Mouse (Mus musculus): ENCODE measurements around the gene Gm4881. TPM values are rescaled to one million over a fixed set of nuclear protein-coding genes. Genes with fewer than 3 reads are reported as not detected.

Gene Gm4881
- total and polyA plus RNA-seq, 3 experiments = 0.13 TPM; not detected in 2

- no peak for DNase-seq (ENCODE audit: low read depth, low spot score)
- no peak for TF ChIP-seq ETS1 (IDR thresholded peaks at IDR 0.05; ENCODE audit: low read depth, low read length)
- TF ChIP-seq TAL1 (IDR thresholded peaks at IDR 0.05; ENCODE audit: low read length) = no peak
- TF ChIP-seq UBTF (IDR thresholded peaks at IDR 0.05; ENCODE audit: borderline replicate concordance, insufficient read depth, low read depth, low read length) = no peak
- no peak for TF ChIP-seq POLR2AphosphoS2 (IDR thresholded peaks at IDR 0.05; ENCODE audit: low read length)
- TF ChIP-seq ZNF384 (IDR thresholded peaks at IDR 0.05; ENCODE audit: low read depth, low read length) = no peak
- no peak for TF ChIP-seq NRF1 (IDR thresholded peaks at IDR 0.05; ENCODE audit: insufficient read depth, low read depth, low read length, poor library complexity, severe bottlenecking)
- TF ChIP-seq E2F4 (IDR thresholded peaks at IDR 0.05; ENCODE audit: borderline replicate concordance, low read depth, low read length) = no peak
- TF ChIP-seq MEF2A (IDR thresholded peaks at IDR 0.05; ENCODE audit: extremely low read depth, insufficient replicate concordance, low read depth, low read length, poor library complexity, severe bottlenecking) = no peak
- no peak for TF ChIP-seq EP300 (IDR thresholded peaks at IDR 0.05; ENCODE audit: low read depth in 1 of 2, low read length in 2 of 2)
- no peak for TF ChIP-seq MAFK (IDR thresholded peaks at IDR 0.05; ENCODE audit: borderline replicate concordance, low read depth, low read length)
- no peak for TF ChIP-seq CTCF (IDR thresholded peaks at IDR 0.05 in 2 of 3, conservative IDR thresholded peaks at IDR 0.05 in 1 of 3; ENCODE audit: control insufficient read depth in 1 of 3, insufficient read depth in 1 of 3, low read depth in 2 of 3, low read length in 3 of 3, poor library complexity in 1 of 3, severe bottlenecking in 1 of 3)
- TF ChIP-seq GABPA (IDR thresholded peaks at IDR 0.05; ENCODE audit: low read depth, low read length) = no peak
- no peak for TF ChIP-seq MYC (IDR thresholded peaks at IDR 0.05; ENCODE audit: low read depth, low read length)
- TF ChIP-seq GATA1 (IDR thresholded peaks at IDR 0.05; ENCODE audit: low read depth, low read length) = no peak
- TF ChIP-seq BHLHE40 (IDR thresholded peaks at IDR 0.05; ENCODE audit: borderline replicate concordance, low read depth, low read length) = no peak
- TF ChIP-seq KAT2A (conservative IDR thresholded peaks at IDR 0.05; ENCODE audit: low read depth, low read length) = no peak
- no peak overlapping the region for H3K9ac ChIP-seq (ENCODE audit: control insufficient read depth, low read depth, low read length, poor library complexity, severe bottlenecking)
- no peaks in the 10 kb centered on the region for H3K4me1 ChIP-seq (ENCODE audit: control insufficient read depth in 1 of 2, insufficient read depth in 2 of 2, low read length in 2 of 2)
- no peak overlapping the region for H3K4me3 ChIP-seq (ENCODE audit: control insufficient read depth in 1 of 2, insufficient read depth in 1 of 2, low read depth in 2 of 2, low read length in 2 of 2)
- H3K27ac ChIP-seq (ENCODE audit: control insufficient read depth, low read depth, low read length) = no peak overlapping the region
- no peaks in the 10 kb centered on the region for H3K79me2 ChIP-seq (ENCODE audit: control insufficient read depth, insufficient read depth, low read length, poor library complexity)
- peaks cover 0 to 4% of the 10 kb centered on the region in 2 experiments; a peak in 2 of 4 replicates for H3K36me3 ChIP-seq (ENCODE audit: control insufficient read depth in 1 of 2, insufficient read depth in 2 of 2, low read length in 2 of 2)
- no peaks in the 10 kb centered on the region for H3K9me3 ChIP-seq (replicated peaks; ENCODE audit: insufficient read depth, low read length)
- H3K27me3 ChIP-seq (ENCODE audit: control insufficient read depth in 1 of 2, insufficient read depth in 2 of 2, low read length in 2 of 2) = no peaks in the 10 kb centered on the region
Observed at GRCm38 (mm10) chr7:24912480-24912879, 31.8 kb downstream of the Gm4881 start.

DNA sequence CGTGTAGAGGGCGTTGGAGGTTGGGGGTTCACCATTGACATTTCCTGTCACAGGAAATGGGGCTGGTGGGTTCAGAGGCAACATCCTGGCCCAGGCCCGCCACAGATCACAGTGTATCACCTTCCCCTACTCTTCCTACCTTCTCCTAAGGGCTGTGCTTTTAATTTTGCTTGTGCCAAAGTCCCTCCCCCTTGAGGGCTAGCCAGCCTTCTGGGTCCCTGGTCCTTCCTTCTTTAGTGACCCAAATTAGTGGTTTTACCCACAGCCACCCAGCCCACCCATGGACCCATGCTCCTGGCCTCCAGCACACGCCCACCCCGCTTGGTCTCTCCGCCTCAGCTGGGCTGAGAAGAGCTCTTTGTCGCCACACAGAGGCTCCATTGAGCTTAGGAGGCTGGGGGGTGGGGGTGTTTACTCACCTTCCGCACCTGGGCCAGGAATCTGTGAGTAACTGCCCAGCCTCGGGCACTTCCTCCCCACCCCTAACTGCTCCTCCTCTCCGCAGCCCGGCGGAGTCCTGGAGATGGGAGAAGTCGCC is 37.0 kb downstream of the Gm4881 start:
- Histone ChIP-seq H3K27ac (ENCODE audit: control insufficient read depth, low read depth, low read length) (no peak overlapping the region), H3K27me3 (ENCODE audit: control insufficient read depth in 1 of 2, insufficient read depth in 2 of 2, low read length in 2 of 2) (no peaks in the 10 kb centered on the region), H3K4me3 (ENCODE audit: control insufficient read depth in 1 of 2, insufficient read depth in 1 of 2, low read depth in 2 of 2, low read length in 2 of 2) (no peak overlapping the region), H3K4me1 (ENCODE audit: control insufficient read depth in 1 of 2, insufficient read depth in 2 of 2, low read length in 2 of 2) (peaks cover 0 to 24% of the 10 kb centered on the region in 2 experiments; a peak in 2 of 4 replicates), H3K36me3 (ENCODE audit: control insufficient read depth in 1 of 2, insufficient read depth in 2 of 2, low read length in 2 of 2) (peaks cover 3 to 15% of the 10 kb centered on the region in 2 experiments), H3K9me3 (replicated peaks; ENCODE audit: insufficient read depth, low read length) (no peaks in the 10 kb centered on the region), H3K79me2 (ENCODE audit: control insufficient read depth, insufficient read depth, low read length, poor library complexity) (peaks cover 28% of the 10 kb centered on the region), H3K9ac (ENCODE audit: control insufficient read depth, low read depth, low read length, poor library complexity, severe bottlenecking) (no peak overlapping the region)
- TF ChIP-seq E2F4 (IDR thresholded peaks at IDR 0.05; ENCODE audit: borderline replicate concordance, low read depth, low read length) = no peak
- TF ChIP-seq UBTF (IDR thresholded peaks at IDR 0.05; ENCODE audit: borderline replicate concordance, insufficient read depth, low read depth, low read length) = no peak
- no peak for TF ChIP-seq JUND (IDR thresholded peaks at IDR 0.05; ENCODE audit: low read depth, low read length)
- TF ChIP-seq MAZ (IDR thresholded peaks at IDR 0.05; ENCODE audit: low read depth, low read length) = no peak
- no peak for TF ChIP-seq POLR2AphosphoS2 (IDR thresholded peaks at IDR 0.05; ENCODE audit: low read length)
- TF ChIP-seq MXI1 (IDR thresholded peaks at IDR 0.05; ENCODE audit: low read depth, low read length) = no peak
- TF ChIP-seq RCOR1 (IDR thresholded peaks at IDR 0.05; ENCODE audit: low read depth, low read length) = no peak
- no peak for TF ChIP-seq TBP (IDR thresholded peaks at IDR 0.05; ENCODE audit: low read depth, low read length)
- no peak for TF ChIP-seq NELFE (IDR thresholded peaks at IDR 0.05; ENCODE audit: low read depth, low read length)
- TF ChIP-seq ZNF384 (IDR thresholded peaks at IDR 0.05; ENCODE audit: low read depth, low read length) = no peak
- no peak for TF ChIP-seq ETS1 (IDR thresholded peaks at IDR 0.05; ENCODE audit: low read depth, low read length)
- TF ChIP-seq USF1 (IDR thresholded peaks at IDR 0.05; ENCODE audit: low read depth, low read length) = no peak
- no peak for DNase-seq (ENCODE audit: low read depth, low spot score)
